Mouse (Mus musculus) MEL-GATA-1-ER (cell line): ENCODE measurements around the gene 5830473C10Rik.
"Not testable (repeated sequence)": the region's sequence is repeated elsewhere in the genome, so short reads cannot be mapped to it uniquely, and the experiment has no call there.

Source experiments
- DNase-seq: peaks from one replicate; pipeline ENCODE4 v3.0.0-alpha.2; 2012; ENCODE audit warnings: low read depth; ENCODE audit errors: extremely low read depth

5830473C10Rik gene

GRCm38 (mm10) chr5:90594945-90595344 lies 34.0 kb downstream of the 5830473C10Rik start:
- peak; percentile 88 for DNase-seq

- DNase-seq, result peak; percentile 80
These were observed 35.2 kb downstream of the 5830473C10Rik start for GRCm38 (mm10) chr5:90596155-90596554.

GRCm38 (mm10) chr5:90601469-90601868 lies 40.6 kb downstream of the 5830473C10Rik start:
- no peak for DNase-seq

- no peak for DNase-seq
These were observed 42.6 kb downstream of the 5830473C10Rik start for GRCm38 (mm10) chr5:90603407-90603923.

- no peak for DNase-seq
These were observed 48.0 kb downstream of the 5830473C10Rik start for GRCm38 (mm10) chr5:90608906-90609305.

GRCm38 (mm10) chr5:90611388-90611787 lies 50.5 kb downstream of the 5830473C10Rik start:
- DNase-seq, result no peak

GRCm38 (mm10) chr5:90611996-90612611 lies 51.2 kb downstream of the 5830473C10Rik start:
- DNase-seq, result no peak

- not testable (repeated sequence) for DNase-seq
These were observed 51.8 kb downstream of the 5830473C10Rik start for GRCm38 (mm10) chr5:90612751-90613150.

- no peak for DNase-seq
These were observed 57.0 kb downstream of the 5830473C10Rik start for GRCm38 (mm10) chr5:90617859-90618258.

- no peak for DNase-seq
These were observed 60.4 kb downstream of the 5830473C10Rik start for GRCm38 (mm10) chr5:90621316-90621715.

- no peak for DNase-seq
These were observed 60.8 kb downstream of the 5830473C10Rik start for GRCm38 (mm10) chr5:90621726-90622125.

GRCm38 (mm10) chr5:90623209-90623608 lies 62.3 kb downstream of the 5830473C10Rik start:
- no peak for DNase-seq

GRCm38 (mm10) chr5:90624708-90625425 lies 64.0 kb downstream of the 5830473C10Rik start:
- DNase-seq, result no peak

GRCm38 (mm10) chr5:90627423-90627822 lies 66.5 kb downstream of the 5830473C10Rik start:
- DNase-seq, result no peak

- DNase-seq, result no peak
These were observed 67.1 kb downstream of the 5830473C10Rik start for GRCm38 (mm10) chr5:90628011-90628410.

- DNase-seq, result no peak
These were observed 67.6 kb downstream of the 5830473C10Rik start for GRCm38 (mm10) chr5:90628530-90628929.

- no peak for DNase-seq
These were observed 74.0 kb downstream of the 5830473C10Rik start for GRCm38 (mm10) chr5:90634885-90635284.

- DNase-seq, result no peak
These were observed 79.6 kb downstream of the 5830473C10Rik start, which contains the start of gene Rassf6 for GRCm38 (mm10) chr5:90640286-90641217. Gene Rassf6 (minus strand): TSS chr5:90640657.

- DNase-seq, result no peak
These were observed 80.3 kb downstream of the 5830473C10Rik start for GRCm38 (mm10) chr5:90641218-90641610.

- no peak for DNase-seq
These were observed 84.7 kb downstream of the 5830473C10Rik start for GRCm38 (mm10) chr5:90645579-90645978.

GRCm38 (mm10) chr5:90646398-90646797 lies 85.5 kb downstream of the 5830473C10Rik start:
- DNase-seq, result no peak
